Mouse (Mus musculus): ENCODE measurements at regions not wholly inside any gene's neighbourhood (a gene's known extent, or its start where the extent isn't known, plus 50 kb on each side); places are given as distances from the start of the nearest gene placed in this dataset.

DNA sequence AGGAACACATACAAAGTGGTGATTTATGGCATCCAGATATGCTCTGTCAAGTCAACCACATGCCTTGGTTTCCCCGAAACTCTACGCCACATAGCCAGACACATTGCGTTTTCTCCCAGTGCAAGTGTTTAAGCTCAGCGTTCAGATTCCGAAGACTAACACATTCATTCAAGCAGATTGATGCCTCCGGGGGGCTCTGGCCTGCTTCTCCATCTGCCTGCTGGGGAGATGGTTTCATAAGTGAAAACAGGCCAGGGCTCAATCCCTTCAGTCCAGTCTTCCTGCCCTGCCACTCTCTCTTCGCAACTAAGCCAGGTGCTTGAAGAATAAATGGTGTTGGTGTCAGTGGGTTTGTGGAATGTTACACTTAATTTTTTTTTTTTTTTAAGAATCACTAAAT, 141.4 kb downstream of the Dmrt2 start:
- no peaks in the 10 kb centered on the region for H3K27me3 ChIP-seq (ENCODE audit: insufficient read depth, low read length)
- H3K4me3 ChIP-seq (ENCODE audit: low read length) = no peak overlapping the region
- H3K27ac ChIP-seq = no peak overlapping the region
- WGBS = 84% methylated on average over 7 of the region's 7 CpGs
- DNase-seq (ENCODE audit: low spot score) (no peak), ATAC-seq (no peak)
- no peak overlapping the region for H3K9ac ChIP-seq (replicated peaks; ENCODE audit: low read length)
- no peak overlapping the region for H3K4me2 ChIP-seq (ENCODE audit: low read depth, low read length)
- H3K9me3 ChIP-seq (ENCODE audit: low read length) = no peaks in the 10 kb centered on the region
- no peaks in the 10 kb centered on the region for H3K4me1 ChIP-seq (ENCODE audit: insufficient read depth, low read length)
- TF ChIP-seq CTCF (IDR thresholded peaks at IDR 0.05; ENCODE audit: low read depth) = no peak
- no peaks in the 10 kb centered on the region for H3K36me3 ChIP-seq (ENCODE audit: insufficient read depth, low read length)

DNA sequence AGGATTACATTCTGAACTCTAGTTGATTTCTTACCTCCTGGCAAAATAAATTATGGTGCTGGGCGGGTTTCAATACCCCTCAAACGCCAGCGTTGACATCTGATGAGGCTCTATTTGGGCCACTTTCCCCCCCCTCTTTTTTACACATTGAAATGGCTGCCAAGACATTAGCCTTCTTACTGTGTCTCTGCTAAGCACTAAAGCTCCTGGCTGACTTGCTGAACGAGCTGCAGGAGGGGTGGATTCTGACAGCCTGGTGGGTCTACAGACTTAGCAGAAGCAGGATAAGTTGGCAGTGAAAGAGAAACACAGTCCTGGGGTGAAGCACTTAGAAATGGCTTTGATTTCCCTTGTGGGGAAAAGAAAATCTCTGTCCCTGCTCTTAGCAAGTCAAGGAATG, 172.9 kb downstream of the Dmrt2 start:
- peak; percentile 10 for DNase-seq (ENCODE audit: low spot score)

DNA sequence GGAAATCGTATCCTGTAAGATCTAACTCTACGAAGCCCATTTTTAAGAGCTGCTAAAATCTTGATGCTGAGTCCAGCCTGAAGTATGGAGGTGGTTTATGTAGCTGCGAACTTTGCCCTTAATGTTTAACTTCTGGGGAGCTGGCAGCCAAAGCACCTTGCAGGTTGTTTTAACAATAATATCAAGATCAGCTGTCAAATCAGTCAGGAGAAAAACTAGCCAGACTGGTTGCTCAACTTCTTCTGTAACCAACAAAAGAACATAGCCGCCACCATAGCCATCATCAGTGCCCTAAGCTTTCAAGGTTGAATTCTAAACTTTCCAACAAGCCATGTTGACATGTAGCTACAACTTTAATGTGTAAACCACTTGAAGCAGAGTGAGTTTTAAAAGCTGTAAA, 184.1 kb downstream of the Dmrt2 start:
- Histone ChIP-seq H3K27ac (no peak overlapping the region), H3K27me3 (ENCODE audit: insufficient read depth, low read length) (no peaks in the 10 kb centered on the region), H3K36me3 (ENCODE audit: insufficient read depth, low read length) (no peaks in the 10 kb centered on the region), H3K4me2 (ENCODE audit: low read depth, low read length) (no peak overlapping the region), H3K4me1 (ENCODE audit: insufficient read depth, low read length) (no peaks in the 10 kb centered on the region), H3K4me3 (ENCODE audit: low read length) (no peak overlapping the region), H3K9ac (replicated peaks; ENCODE audit: low read length) (no peak overlapping the region), H3K9me3 (ENCODE audit: low read length) (no peaks in the 10 kb centered on the region)
- 89% methylated on average over 4 of the region's 4 CpGs for WGBS
- DNase-seq (ENCODE audit: low spot score) = no peak
- no peak for ATAC-seq
- TF ChIP-seq CTCF (IDR thresholded peaks at IDR 0.05; ENCODE audit: low read depth) = no peak

More for the DNA sequence above, 172.9 kb downstream of the Dmrt2 start:
- Histone ChIP-seq H3K4me3 (ENCODE audit: low read length) (no peak overlapping the region), H3K36me3 (ENCODE audit: insufficient read depth, low read length) (no peaks in the 10 kb centered on the region), H3K9me3 (ENCODE audit: low read length) (no peaks in the 10 kb centered on the region), H3K27me3 (ENCODE audit: insufficient read depth, low read length) (no peaks in the 10 kb centered on the region), H3K27ac (no peak overlapping the region), H3K9ac (replicated peaks; ENCODE audit: low read length) (no peak overlapping the region), H3K4me2 (ENCODE audit: low read depth, low read length) (no peak overlapping the region), H3K4me1 (ENCODE audit: insufficient read depth, low read length) (no peaks in the 10 kb centered on the region)
- TF ChIP-seq CTCF (IDR thresholded peaks at IDR 0.05; ENCODE audit: low read depth) = no peak
- 59% methylated on average over 4 of the region's 4 CpGs for WGBS
- ATAC-seq = no peak

DNA sequence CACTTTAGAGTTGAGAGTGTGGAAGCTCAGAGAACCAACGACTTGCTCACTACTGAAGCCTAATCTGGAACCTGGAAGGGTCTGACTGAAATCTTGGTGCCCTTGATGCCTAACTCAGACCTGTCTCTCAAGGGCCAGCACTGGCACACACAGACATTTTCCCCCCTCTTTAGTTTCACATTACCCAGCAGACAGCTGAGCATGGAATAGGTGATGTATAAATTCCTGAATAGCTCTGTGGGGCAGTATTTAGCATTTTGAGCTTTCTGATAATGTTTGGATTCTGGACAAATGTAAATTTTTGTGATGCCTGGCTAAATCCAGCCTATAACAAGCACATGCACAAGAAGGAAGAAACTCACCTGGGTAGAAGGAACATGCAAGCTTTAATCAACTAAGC, 191.1 kb downstream of the Dmrt2 start:
- no peaks in the 10 kb centered on the region for H3K9me3 ChIP-seq (ENCODE audit: low read length)
- H3K27ac ChIP-seq = no peak overlapping the region
- ATAC-seq (no peak), DNase-seq (ENCODE audit: low spot score) (no peak)
- no peak for TF ChIP-seq CTCF (IDR thresholded peaks at IDR 0.05; ENCODE audit: low read depth)
- H3K27me3 ChIP-seq (ENCODE audit: insufficient read depth, low read length) = no peaks in the 10 kb centered on the region
- H3K4me1 ChIP-seq (ENCODE audit: insufficient read depth, low read length) = no peaks in the 10 kb centered on the region
- no peak overlapping the region for H3K4me2 ChIP-seq (ENCODE audit: low read depth, low read length)
- no peak overlapping the region for H3K9ac ChIP-seq (replicated peaks; ENCODE audit: low read length)
- 47% methylated on average over 1 of the region's 1 CpGs for WGBS
- no peak overlapping the region for H3K4me3 ChIP-seq (ENCODE audit: low read length)
- no peaks in the 10 kb centered on the region for H3K36me3 ChIP-seq (ENCODE audit: insufficient read depth, low read length)

DNA sequence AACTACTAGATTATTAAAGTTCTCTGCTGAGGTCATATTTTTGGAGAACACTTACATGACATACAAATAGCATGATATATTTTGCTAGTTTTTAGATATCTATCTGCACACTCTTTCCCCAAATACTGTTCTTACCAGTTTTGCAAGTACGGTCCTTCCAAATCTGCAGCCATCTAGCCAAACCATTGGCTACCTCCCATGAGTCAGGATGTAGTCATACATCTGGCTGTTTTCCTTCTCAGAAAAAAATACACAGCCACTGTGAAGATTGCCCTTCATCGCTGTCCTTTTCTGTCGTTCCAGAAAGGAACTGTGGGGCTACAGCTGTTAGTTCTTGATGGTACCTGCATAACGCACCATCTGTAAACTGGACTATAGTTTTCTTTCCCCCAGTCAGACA, 234.5 kb downstream of the Dmrt2 start:
- H3K36me3 ChIP-seq (ENCODE audit: insufficient read depth, low read length) = no peaks in the 10 kb centered on the region
- no peaks in the 10 kb centered on the region for H3K9me3 ChIP-seq (ENCODE audit: low read length)
- no peak overlapping the region for H3K27ac ChIP-seq
- H3K9ac ChIP-seq (replicated peaks; ENCODE audit: low read length) = no peak overlapping the region
- DNase-seq (ENCODE audit: low spot score) = no peak
- 93% methylated on average over 4 of the region's 4 CpGs for WGBS
- H3K4me2 ChIP-seq (ENCODE audit: low read depth, low read length) = no peak overlapping the region
- no peak for ATAC-seq
- H3K4me1 ChIP-seq (ENCODE audit: insufficient read depth, low read length) = no peaks in the 10 kb centered on the region
- no peaks in the 10 kb centered on the region for H3K27me3 ChIP-seq (ENCODE audit: insufficient read depth, low read length)
- no peak overlapping the region for H3K4me3 ChIP-seq (ENCODE audit: low read length)
- TF ChIP-seq CTCF (IDR thresholded peaks at IDR 0.05; ENCODE audit: low read depth) = no peak

DNA sequence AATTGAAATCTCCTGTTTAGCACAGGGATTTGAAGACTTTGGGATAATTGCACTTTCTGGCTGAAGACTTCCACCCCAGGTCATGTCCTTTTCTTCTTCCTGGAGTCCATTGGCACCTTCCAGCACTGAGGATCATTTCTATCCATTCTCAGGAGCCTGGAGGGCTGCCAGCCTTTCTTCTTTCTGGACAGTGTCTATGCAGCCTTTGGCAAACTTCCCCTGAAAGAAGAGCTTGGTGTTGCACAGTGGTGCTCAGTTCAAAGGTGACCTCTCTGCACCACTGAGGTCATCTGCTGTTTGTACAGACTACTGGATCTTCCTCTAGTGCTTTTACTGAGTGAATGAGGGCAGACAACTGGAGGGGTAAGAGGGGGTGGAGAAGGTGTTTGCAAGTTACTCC, 249.8 kb downstream of the Dmrt2 start:
- no peak overlapping the region for H3K4me3 ChIP-seq (ENCODE audit: low read length)
- H3K27me3 ChIP-seq (ENCODE audit: insufficient read depth, low read length) = no peaks in the 10 kb centered on the region
- H3K27ac ChIP-seq = no peak overlapping the region
- DNase-seq (ENCODE audit: low spot score) (no peak), ATAC-seq (no peak)
- no peak overlapping the region for H3K4me2 ChIP-seq (ENCODE audit: low read depth, low read length)
- no peak for TF ChIP-seq CTCF (IDR thresholded peaks at IDR 0.05; ENCODE audit: low read depth)
- H3K36me3 ChIP-seq (ENCODE audit: insufficient read depth, low read length) = no peaks in the 10 kb centered on the region
- no peaks in the 10 kb centered on the region for H3K9me3 ChIP-seq (ENCODE audit: low read length)
- H3K9ac ChIP-seq (replicated peaks; ENCODE audit: low read length) = no peak overlapping the region
- H3K4me1 ChIP-seq (ENCODE audit: insufficient read depth, low read length) = no peaks in the 10 kb centered on the region

DNA sequence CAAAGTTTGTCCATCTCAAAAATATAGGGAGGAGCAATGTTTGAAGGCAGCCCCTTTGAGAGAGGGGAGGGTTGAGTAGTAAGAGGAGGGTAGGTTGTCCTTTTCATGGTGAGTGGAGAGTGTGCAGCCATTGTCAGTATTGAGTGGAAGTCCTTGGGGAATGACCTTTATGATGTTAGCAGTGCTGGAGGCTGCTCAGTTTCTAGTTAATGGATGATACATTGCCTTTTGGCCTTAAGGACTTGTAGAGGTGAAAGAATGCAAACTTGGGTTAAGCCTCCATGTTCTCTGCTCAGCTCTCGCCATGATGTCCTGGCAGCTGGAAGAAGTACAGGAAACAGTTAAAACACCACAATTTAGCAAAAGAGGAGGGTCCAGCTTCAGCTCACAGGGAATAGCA, 250.6 kb downstream of the Dmrt2 start:
- no peak overlapping the region for H3K4me3 ChIP-seq (ENCODE audit: low read length)
- H3K27me3 ChIP-seq (ENCODE audit: insufficient read depth, low read length) = no peaks in the 10 kb centered on the region
- H3K9me3 ChIP-seq (ENCODE audit: low read length) = no peaks in the 10 kb centered on the region
- no peak overlapping the region for H3K27ac ChIP-seq
- no peak overlapping the region for H3K4me2 ChIP-seq (ENCODE audit: low read depth, low read length)
- no peaks in the 10 kb centered on the region for H3K36me3 ChIP-seq (ENCODE audit: insufficient read depth, low read length)
- H3K9ac ChIP-seq (replicated peaks; ENCODE audit: low read length) = no peak overlapping the region
- ATAC-seq (no peak), DNase-seq (ENCODE audit: low spot score) (no peak)
- 91% methylated on average over 1 of the region's 1 CpGs for WGBS
- no peaks in the 10 kb centered on the region for H3K4me1 ChIP-seq (ENCODE audit: insufficient read depth, low read length)
- TF ChIP-seq CTCF (IDR thresholded peaks at IDR 0.05; ENCODE audit: low read depth) = no peak
